Mouse (Mus musculus) embryonic facial prominence, embryonic 12.5 days (tissue): ENCODE measurements around the gene Xpnpep3. TPM values are rescaled to one million over a fixed set of nuclear protein-coding genes. Genes with fewer than 3 reads are reported as not detected.

Experiments
- ATAC-seq: fragments of 200-750 bp; cut with Nextera tagmentation; 2 replicates; pipeline ENCODE4 v1.8.0; 2017; ENCODE audit not compliant: insufficient number of reproducible peaks, insufficient read depth, low FRiP score, low TSS enrichment
- H3K27ac ChIP-seq: fragments of 300-500 bp; sonication (generic); 2 replicates; pipeline ENCODE4 v1.5.1; 2016; ENCODE audit warnings: mild to moderate bottlenecking
- H3K27me3 ChIP-seq: fragments of 300-500 bp; sonication (generic); 2 replicates; pipeline ENCODE4 v1.6.1; 2016; ENCODE audit warnings: mild to moderate bottlenecking, moderate library complexity
- H3K36me3 ChIP-seq: fragments of 300-500 bp; sonication (generic); 2 replicates; pipeline ENCODE4 v1.6.1; 2016; ENCODE audit warnings: mild to moderate bottlenecking
- H3K4me1 ChIP-seq: fragments of 300-500 bp; sonication (generic); 2 replicates; pipeline ENCODE4 v1.6.1; 2016
- H3K4me2 ChIP-seq: fragments of 300-500 bp; sonication (generic); replicated peaks from 2 replicates; pipeline ENCODE4 v1.6.1; 2016; ENCODE audit warnings: mild to moderate bottlenecking, moderate library complexity
- H3K4me3 ChIP-seq: fragments of 300-500 bp; sonication (generic); 2 replicates; pipeline ENCODE4 v1.5.1; 2016; ENCODE audit warnings: mild to moderate bottlenecking
- H3K9ac ChIP-seq: fragments of 300-500 bp; sonication (generic); 2 replicates; pipeline ENCODE4 v1.6.1; 2016; ENCODE audit warnings: mild to moderate bottlenecking, moderate library complexity
- H3K9me3 ChIP-seq: fragments of 300-500 bp; sonication (generic); 2 replicates; pipeline ENCODE4 v1.6.1; 2016; ENCODE audit warnings: mild to moderate bottlenecking, moderate library complexity
- WGBS: fragments of 180-500 bp; shearing (Covaris S2); methylation state at CpG from one replicate; pipeline ENCODE4 v1.1.7; 2016; 5-methylcytosine and 5-hydroxymethylcytosine counted together
- polyA plus RNA-seq: library from polyadenylated mRNA; unstranded; fragments of >200 nt; fragmentation: Nextera tagmentation; extraction: Ambion mirVana; gene quantifications from 2 replicates; pipeline ENCODE4 v1.2.1, GENCODE M21; 2016

Xpnpep3 gene
- polyA plus RNA-seq, 1 experiment from 2014 or later, result 13.3 TPM

- Histone ChIP-seq H3K27me3 (no peaks in the 10 kb centered on the region), H3K9me3 (no peaks in the 10 kb centered on the region), H3K27ac (no peak overlapping the region), H3K4me3 (no peak overlapping the region), H3K9ac (no peak overlapping the region), H3K36me3 (no peaks in the 10 kb centered on the region), H3K4me1 (no peaks in the 10 kb centered on the region), H3K4me2 (no peak overlapping the region)
- 91% methylated on average over 6 of the region's 6 CpGs for WGBS
- ATAC-seq, result no peak
Measured at GRCm38 (mm10) chr15:81483691-81484090, 83.8 kb downstream of the Xpnpep3 start.

- H3K4me2 ChIP-seq, result no peak overlapping the region
- no peak overlapping the region for H3K9ac ChIP-seq
- H3K36me3 ChIP-seq, result no peaks in the 10 kb centered on the region
- H3K27ac ChIP-seq, result no peak overlapping the region
- H3K27me3 ChIP-seq, result no peaks in the 10 kb centered on the region
- H3K4me1 ChIP-seq, result no peaks in the 10 kb centered on the region
- 94% methylated on average over 4 of the region's 4 CpGs for WGBS
- H3K9me3 ChIP-seq, result no peaks in the 10 kb centered on the region
- ATAC-seq, result no peak
- H3K4me3 ChIP-seq, result no peak overlapping the region
Measured at GRCm38 (mm10) chr15:81485483-81485882, 85.5 kb downstream of the Xpnpep3 start.

- 83% methylated on average over 2 of the region's 2 CpGs for WGBS
- Histone ChIP-seq H3K4me1 (no peaks in the 10 kb centered on the region), H3K27me3 (no peaks in the 10 kb centered on the region), H3K9ac (no peak overlapping the region), H3K9me3 (no peaks in the 10 kb centered on the region), H3K4me3 (no peak overlapping the region), H3K27ac (no peak overlapping the region), H3K4me2 (no peak overlapping the region), H3K36me3 (no peaks in the 10 kb centered on the region)
- no peak for ATAC-seq
Measured at GRCm38 (mm10) chr15:81503466-81503865, 103.5 kb downstream of the Xpnpep3 start.

- Histone ChIP-seq H3K4me3 (no peak overlapping the region), H3K9me3 (no peaks in the 10 kb centered on the region), H3K4me1 (no peaks in the 10 kb centered on the region), H3K9ac (no peak overlapping the region), H3K27me3 (no peaks in the 10 kb centered on the region), H3K4me2 (no peak overlapping the region), H3K36me3 (no peaks in the 10 kb centered on the region), H3K27ac (no peak overlapping the region)
- WGBS, result 85% methylated on average over 2 of the region's 2 CpGs
- ATAC-seq, result no peak
Measured at GRCm38 (mm10) chr15:81503995-81504394, 104.1 kb downstream of the Xpnpep3 start.

Other genes starting within 250 kb of the Xpnpep3 start
- 23.6 and 30.4 TPM in 2 replicates for gene Mrtfa, start 209.4 kb upstream of the Xpnpep3 start, polyA plus RNA-seq
- gene Mchr1, start 164.6 kb upstream of the Xpnpep3 start, polyA plus RNA-seq, result 0.93 and 1.0 TPM in 2 replicates
- 112 TPM in 2 replicates for gene Slc25a17, start 39.3 kb upstream of the Xpnpep3 start, polyA plus RNA-seq
- gene St13, start 61 bp upstream of the Xpnpep3 start, polyA plus RNA-seq, result 199 and 207 TPM in 2 replicates
- gene Dnajb7, start 8.2 kb downstream of the Xpnpep3 start, polyA plus RNA-seq, result 2.8 and 3.2 TPM in 2 replicates
- 507 and 513 TPM in 2 replicates for gene Rbx1, start 66.2 kb downstream of the Xpnpep3 start, polyA plus RNA-seq
- gene Ep300, start 185.2 kb downstream of the Xpnpep3 start, polyA plus RNA-seq, result 21.0 and 22.5 TPM in 2 replicates